Mouse (Mus musculus) erythroid progenitor cell, adult 5-6 weeks (primary cell): ENCODE results near the gene Akr1b3. TPM values are rescaled to one million over a fixed set of nuclear protein-coding genes. Genes with fewer than 3 reads are reported as not detected.
"Not testable (repeated sequence)": the region's sequence is repeated elsewhere in the genome, so short reads cannot be mapped to it uniquely, and the experiment has no call there.

ENCODE experiments used
- ATAC-seq: replicated peaks from 2 replicates; pipeline ENCODE4 v1.8.0; 2016; ENCODE audit warnings: moderate number of reproducible peaks, mild to moderate bottlenecking, moderate TSS enrichment, inconsistent platforms; ENCODE audit not compliant: poor library complexity, low FRiP score, severe bottlenecking
- total RNA-seq, 2 experiments: library from RNA; stranded (forward) in 1 of 2; stranded (reverse) in 1 of 2; fragments of 150-400 nt in 1 of 2; fragments of 186-747, 209-891 nt in 1 of 2; gene quantifications; 2 replicates each; pipeline versions ENCODE4 v1.2.3 to v1.2.4; 2015 to 2017; ENCODE audit warnings: low replicate concordance in 2 of 2

Gene Akr1b3
- total RNA-seq, 2 experiments from 2014 or later: 12.5 to 46.9 TPM

GRCm38 (mm10) chr6:34331804-34332203, 14.5 kb upstream of the Akr1b3 start:
- ATAC-seq: not testable (repeated sequence)

GRCm38 (mm10) chr6:34331379-34331778, 14.1 kb upstream of the Akr1b3 start:
- ATAC-seq: no peak

GRCm38 (mm10) chr6:34322121-34322520, 4.8 kb upstream of the Akr1b3 start:
- ATAC-seq: no peak

GRCm38 (mm10) chr6:34318636-34319035, 1.4 kb upstream of the Akr1b3 start:
- no peak for ATAC-seq

- ATAC-seq: no peak
Observed at GRCm38 (mm10) chr6:34318172-34318571, 894 bp upstream of the Akr1b3 start.

- no peak for ATAC-seq
Observed at GRCm38 (mm10) chr6:34313921-34314320, 3.4 kb downstream of the Akr1b3 start.

GRCm38 (mm10) chr6:34313386-34313785, 3.9 kb downstream of the Akr1b3 start:
- ATAC-seq: no peak

- ATAC-seq: no peak
Observed at GRCm38 (mm10) chr6:34310023-34310595, 7.2 kb downstream of the Akr1b3 start.

- no peak for ATAC-seq
Observed at GRCm38 (mm10) chr6:34309526-34309925, 7.8 kb downstream of the Akr1b3 start.

- no peak for ATAC-seq
Observed at GRCm38 (mm10) chr6:34306797-34307196, 10.5 kb downstream of the Akr1b3 start.

GRCm38 (mm10) chr6:34304675-34305241, 12.5 kb downstream of the Akr1b3 start:
- no peak for ATAC-seq

GRCm38 (mm10) chr6:34297055-34297454, 20.2 kb downstream of the Akr1b3 start:
- ATAC-seq: no peak

- ATAC-seq: no peak
Observed at GRCm38 (mm10) chr6:34295437-34295836, 21.8 kb downstream of the Akr1b3 start.

GRCm38 (mm10) chr6:34292882-34293487, 24.3 kb downstream of the Akr1b3 start:
- no peak for ATAC-seq

GRCm38 (mm10) chr6:34292196-34292881, 24.9 kb downstream of the Akr1b3 start:
- ATAC-seq: 0 out of 2 replicates have a peak, but pooled peaks have one; percentile 19

- no peak for ATAC-seq
Observed at GRCm38 (mm10) chr6:34290681-34291080, 26.6 kb downstream of the Akr1b3 start.

- ATAC-seq: no peak
Observed at GRCm38 (mm10) chr6:34290091-34290490, 27.2 kb downstream of the Akr1b3 start.

- ATAC-seq: no peak
Observed at GRCm38 (mm10) chr6:34288098-34288497, 29.2 kb downstream of the Akr1b3 start.

GRCm38 (mm10) chr6:34286841-34287240, 30.4 kb downstream of the Akr1b3 start:
- ATAC-seq: no peak

- ATAC-seq: no peak
Observed at GRCm38 (mm10) chr6:34278385-34278784, 38.9 kb downstream of the Akr1b3 start.

GRCm38 (mm10) chr6:34277665-34278064, 39.6 kb downstream of the Akr1b3 start:
- ATAC-seq: no peak
